Mouse (Mus musculus): Measurements from ENCODE around the gene Nemf. TPM values are rescaled to one million over a fixed set of nuclear protein-coding genes. Genes with fewer than 3 reads are reported as not detected.

Nemf gene
- total RNA-seq, 4 experiments from 2014 or later: 41.6 to 80.5 (median 55.2) TPM

DNA sequence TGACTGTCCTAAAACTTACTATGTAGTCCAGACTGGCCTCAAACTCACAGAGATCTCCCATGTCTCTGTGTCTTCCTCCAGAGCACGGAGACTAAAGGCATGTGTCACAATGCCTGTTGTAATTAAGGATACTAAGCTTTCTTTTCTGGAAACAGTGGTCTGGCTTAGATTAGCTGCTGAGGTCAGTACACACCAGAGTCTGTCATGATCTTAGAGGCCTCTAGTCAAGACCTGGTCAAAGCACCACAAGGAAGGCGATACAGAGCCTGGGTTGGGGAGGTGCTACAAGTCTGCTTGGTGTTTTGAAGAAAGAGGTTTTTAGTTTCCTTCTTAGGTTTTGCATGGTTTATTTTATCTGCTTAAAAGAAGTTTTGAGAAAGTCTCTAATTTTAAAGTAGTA, 56.6 kb downstream of the Nemf start:
- DNase-seq: no peak

DNA sequence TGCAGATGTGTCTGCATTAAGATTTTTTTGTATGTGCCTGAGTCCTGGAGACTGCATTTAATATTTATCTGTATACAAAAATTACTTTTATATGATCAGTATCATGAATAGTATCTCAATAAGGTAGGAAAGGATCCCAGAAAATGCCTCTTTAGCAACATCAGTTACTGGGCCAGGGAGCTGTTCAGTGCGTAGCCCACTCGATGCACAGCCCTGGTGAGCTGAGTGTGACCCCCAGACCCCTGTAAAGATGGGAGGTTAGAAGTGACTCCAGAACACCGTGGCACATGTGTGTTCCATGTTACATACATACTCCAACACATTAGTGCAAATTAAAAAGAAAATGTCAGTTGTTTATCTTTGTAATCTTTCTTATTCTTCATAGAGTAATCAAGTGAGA, 57.1 kb downstream of the Nemf start:
- no peak for DNase-seq

DNA sequence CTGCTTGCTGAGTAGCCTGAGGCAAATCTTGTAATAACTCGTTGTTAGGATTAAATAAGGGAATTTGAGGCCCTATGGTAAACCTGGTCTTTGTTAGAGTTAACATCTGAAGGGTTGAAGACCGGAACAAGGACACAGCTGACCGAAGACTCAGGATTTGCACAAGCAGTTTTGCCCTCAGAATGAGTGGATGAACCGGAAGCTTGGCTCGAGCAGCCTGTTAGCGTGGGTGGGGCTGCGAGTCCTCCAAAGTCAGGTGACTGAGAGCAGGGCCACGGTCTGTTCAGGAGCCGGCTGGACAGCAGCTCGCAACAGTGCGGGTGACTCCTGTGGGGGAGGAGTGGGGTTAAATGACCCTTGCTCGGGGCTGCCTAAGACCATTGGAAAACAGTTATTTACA, 57.7 kb downstream of the Nemf start:
- peak; percentile 70 for DNase-seq

DNA sequence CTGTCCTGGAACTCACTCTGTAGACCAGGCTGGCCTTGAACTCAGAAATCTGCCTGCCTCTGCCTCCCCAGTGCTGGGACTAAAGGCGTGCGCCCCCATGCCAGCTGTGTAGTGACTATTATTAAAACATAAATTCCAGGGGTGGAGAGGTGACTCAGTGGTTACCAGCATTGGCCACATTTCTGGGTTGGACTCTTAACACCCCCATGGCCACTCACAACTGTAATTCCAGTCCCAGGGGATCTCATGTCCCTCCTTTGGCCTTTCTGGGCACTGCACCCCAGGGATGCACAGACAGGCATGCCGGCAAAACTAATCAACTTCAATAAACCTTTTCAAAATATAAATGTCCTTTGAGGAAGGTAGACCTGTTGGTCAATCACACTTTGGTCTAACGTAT, 58.7 kb downstream of the Nemf start:
- DNase-seq: no peak

DNA sequence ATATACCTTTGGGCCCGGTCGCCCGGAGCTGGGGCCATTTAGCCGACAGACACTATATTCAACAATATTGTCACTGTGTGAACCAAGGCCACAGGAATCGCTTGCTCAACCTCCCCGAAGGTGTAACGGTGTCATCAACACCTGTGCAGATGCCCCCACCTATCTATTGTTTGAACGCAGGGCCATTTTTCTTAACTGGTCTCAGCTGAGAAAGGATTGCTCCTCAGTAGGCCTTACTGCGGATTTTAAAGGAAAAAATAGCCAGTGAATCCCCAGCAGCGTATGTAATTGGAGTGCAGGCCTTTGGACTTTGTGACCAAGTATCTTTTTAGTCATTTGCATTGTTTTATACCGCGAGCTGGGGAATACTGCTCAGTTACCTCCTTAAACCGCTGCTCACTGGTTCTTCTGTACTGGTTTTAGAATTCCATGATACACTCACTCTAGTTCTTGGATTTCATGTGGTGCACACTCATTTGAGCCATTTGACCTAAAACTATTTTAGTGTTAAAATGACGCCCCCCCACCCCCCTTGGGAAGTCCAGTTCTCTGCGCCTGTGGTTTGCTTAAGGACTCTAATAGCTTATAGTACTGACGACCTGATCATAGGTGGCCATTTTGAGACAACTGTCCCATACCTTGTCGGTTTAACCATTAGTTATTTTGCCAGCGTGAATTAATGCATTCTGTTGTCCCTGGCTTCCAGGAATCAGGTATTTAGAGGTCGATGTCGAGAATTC, 59.4 kb downstream of the Nemf start:
- DNase-seq: no peak

DNA sequence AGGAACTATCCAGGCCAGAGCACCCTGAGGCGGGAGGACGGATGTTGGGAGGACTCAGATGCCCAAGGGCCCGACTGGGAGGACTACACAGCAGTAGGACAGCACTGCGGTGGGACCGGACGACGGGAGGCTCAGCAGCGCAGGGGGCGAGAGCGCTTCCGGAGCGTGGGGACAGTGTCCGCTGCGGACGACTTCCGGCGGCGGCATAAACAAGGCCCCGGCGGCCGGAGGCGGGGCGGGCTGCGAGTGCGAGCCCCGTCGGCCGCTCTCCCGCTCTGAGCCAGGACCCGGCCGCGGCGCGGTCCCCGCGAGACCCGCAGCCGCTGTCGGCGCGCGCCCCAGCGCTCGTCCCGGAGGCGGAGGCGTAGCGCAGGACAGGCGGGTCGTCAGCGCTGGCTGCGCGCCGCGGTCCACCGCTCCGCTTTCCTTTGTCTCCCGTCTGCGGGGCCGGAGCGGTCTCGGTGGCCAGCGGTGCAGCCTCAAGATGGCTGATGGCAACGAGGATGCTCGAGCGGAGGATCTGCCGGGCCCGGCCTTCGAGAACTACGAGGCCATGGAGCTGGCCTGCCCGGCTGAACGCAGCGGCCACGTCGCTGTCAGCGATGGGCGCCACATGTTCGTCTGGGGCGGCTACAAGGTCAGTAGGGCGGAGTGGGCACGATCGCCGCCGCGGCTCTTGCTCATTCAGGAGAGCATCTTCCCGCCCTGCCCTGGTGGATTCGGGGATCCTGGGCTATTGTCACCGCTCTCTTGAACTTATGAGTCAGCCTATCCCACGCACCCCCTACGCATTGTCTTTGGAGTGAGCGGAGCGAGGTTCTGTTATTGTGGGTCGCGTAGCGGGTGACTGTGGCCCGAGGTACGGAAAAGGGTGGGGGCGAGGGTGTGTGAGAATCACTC, 60.2 kb downstream of the Nemf start, which contains the start of gene Klhdc2:
Gene Klhdc2, plus strand, starts transcription at position 171 of the 900 bp plus-strand sequence.
- peak; percentile 83 for DNase-seq

DNA sequence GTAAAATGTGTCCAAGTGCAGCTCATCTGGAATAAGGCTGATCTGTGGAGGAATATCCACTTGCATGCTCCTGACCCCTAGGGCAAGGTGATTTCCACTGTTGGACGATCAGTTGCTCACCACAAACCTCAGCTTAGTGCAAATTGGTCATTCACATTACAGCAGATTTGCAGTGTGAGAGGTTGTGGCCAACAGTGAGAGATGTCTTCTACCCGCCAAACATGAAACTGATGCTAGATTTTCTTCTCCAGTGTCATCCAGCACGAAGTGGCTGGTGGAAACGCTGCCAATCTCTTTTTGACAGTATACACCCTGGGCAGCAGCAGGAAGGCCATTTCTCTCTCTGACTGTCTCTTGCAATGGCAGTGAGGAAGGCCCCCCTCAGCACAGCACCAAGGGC, 61.3 kb downstream of the Nemf start:
- no peak for DNase-seq

DNA sequence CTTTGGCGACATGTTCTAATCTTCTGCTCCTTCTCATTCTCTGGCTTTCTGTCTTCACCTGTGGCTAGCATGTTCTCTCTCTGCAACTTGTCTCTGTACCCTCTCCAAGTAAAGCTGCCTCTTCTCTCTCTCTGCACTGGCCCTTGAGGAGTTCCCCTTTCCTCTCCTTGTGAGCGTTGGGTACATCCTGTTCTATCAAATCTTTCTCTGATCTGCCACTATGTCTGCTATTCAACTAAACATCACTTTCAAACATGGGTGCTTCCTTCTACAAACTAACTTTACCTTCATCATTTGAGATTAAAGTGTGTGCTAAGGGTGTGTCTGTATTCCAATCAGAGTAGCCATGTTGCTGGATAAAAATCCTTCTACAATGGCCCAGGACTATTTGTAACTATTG, 62.0 kb downstream of the Nemf start:
- no peak for DNase-seq

DNA sequence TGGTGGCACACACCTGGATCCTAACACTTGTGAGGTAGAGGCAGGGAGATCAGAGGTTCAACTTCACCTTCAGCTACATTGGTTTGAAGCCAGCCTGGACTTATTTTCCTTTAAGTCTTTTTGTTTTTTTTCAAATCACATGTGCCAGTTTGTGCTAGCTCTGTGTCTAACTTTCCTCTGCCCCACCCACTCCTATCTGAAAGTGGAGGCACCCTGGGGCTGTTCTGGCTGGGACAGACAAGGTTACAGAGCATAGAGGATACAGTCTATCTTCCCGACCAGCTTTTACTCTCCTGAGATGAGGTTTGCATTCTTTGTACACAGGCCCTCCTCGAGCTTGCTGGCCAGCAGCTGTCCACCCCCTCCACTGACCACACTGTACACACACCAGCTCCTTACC, 63.1 kb downstream of the Nemf start:
- DNase-seq: no peak

DNA sequence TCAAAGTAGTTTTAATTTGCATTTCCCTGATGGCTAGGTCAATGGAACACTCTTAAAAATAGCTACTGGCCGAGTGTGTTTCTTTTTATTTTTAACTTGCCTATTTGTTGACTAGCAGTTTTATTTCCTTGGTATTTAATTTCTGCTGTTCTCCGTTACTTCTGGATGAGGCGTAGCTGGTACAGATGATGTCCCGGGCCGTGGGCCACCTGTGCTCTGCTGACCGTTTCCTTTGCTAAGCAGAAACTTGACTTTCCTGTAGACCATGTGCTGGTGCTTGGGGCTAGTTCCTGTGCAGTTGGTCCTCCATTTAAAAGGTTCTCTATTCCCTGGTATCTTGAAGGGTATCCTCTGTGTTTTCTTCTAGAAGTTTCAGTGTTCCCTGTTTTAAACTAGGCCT, 64.6 kb downstream of the Nemf start:
- DNase-seq: no peak

DNA sequence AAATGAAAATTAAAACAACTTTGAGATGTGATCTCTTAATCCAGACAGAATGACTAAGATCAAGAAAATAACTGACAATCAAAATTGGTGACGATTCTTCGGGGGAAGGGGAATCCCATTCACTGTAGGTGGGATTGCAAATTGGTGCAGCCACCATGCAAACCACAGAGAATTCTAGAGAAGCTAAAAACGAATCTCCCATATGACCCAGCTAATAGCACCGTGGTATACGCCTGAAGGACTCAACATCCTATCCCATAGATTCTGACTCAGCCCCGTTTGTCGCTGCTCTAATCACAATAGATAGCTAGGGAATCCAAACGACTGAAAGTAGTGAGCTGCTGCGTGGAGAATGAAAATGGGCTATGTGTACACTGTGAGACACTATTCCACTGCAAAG, 68.3 kb downstream of the Nemf start:
- DNase-seq: no peak

DNA sequence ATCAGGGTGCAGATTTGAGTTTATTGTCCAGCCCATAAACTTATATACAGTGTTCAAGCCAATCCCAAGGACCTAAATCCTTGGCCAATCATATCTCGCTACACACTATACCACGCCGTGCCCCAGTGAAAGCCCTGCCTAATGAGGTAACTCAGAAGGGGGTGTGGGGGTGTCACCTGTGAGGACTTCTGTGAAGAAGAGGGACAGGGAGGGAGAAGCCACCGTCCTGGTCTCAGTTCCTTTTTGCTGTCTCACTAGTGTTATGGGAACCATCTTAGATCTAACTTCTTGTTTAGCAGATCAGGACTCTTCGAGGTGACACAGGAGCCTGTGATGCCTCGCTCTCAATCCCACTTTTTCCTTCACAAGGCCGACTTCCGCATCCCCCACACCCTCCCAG, 69.4 kb downstream of the Nemf start:
- DNase-seq: no peak

DNA sequence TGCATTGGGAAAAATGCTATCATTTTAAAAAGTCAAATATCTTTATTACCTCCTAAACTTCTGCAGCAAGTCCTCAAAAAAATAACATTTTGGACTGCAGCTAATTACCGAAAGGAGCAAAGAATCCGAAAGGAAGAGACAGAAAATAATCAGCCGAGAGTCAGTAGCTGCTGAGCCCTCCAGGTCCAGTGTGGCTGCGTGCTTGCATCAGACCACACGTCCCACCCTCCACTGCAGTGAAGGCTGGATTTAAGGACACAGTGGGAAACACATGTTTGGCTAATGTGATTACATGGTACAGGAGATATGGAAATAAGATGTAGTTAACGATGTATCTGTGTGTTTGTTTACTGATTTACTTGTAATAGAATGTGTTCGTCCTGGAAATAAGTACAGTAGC, 73.8 kb downstream of the Nemf start:
- DNase-seq: no peak

DNA sequence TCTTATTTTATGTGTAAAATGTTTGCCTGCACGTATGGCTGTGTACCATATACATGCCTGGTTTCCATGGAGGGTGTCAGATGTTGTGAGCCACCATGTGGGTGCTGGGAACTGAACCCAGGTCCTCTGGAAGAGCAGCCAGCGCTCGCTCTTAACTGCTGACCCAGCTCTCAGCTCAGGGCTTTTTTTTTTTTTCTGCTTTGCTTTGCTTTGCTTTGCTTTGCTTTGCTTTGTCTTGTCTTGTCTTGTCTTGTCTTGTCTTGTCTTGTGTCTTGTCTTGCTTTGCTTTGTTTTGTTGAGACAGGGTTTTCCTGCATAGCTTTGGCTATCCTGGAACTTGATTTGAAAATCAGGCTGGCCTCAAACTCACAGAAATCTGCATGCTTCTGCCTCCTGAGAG, 76.0 kb downstream of the Nemf start:
- DNase-seq: no peak

DNA sequence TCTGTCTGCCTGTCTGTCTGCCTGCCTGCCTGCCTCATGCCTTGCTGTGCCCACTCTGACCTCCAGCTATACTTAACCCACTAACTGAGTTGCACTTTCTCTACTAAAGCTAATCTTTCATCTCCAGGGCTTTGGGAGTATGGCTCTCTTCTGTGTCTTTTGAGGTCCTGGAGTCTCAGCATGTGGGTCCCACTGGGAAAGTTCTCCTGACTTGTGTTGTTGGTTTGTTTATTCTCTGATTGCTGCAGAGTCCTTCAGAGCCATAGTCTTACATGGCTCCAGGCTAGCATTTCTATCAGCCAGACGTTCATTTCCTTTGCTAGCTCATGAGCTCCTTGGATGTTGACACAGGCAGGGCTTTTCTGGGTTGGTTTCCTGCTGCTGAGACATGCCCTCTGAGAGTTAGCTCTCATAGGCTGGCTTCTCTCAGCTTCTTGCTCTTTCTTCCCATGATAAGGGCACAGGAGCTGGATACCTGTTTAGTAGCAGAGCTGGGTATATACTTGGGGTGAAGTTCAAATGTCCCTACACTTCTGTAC, 77.0 kb downstream of the Nemf start:
- DNase-seq: no peak

DNA sequence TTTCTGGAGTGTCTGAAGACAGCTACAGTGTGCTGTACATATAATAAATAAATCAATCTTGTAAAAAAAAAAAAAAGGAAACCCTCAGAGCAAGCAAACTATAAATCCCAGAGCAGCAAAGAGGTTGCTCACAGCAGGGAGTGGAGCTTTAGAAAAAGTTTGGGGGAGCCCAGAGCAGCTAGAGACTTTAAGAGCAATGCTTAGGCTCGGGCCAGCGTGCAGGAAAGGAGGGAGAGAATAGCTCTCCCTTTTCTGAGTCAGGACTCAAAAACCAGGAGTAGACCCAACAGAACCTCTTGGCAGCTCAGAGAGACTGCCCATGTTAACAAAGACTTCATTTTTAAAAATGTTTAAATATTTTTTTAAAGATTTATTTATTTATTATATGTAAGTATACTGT, 88.0 kb downstream of the Nemf start:
- DNase-seq: no peak

DNA sequence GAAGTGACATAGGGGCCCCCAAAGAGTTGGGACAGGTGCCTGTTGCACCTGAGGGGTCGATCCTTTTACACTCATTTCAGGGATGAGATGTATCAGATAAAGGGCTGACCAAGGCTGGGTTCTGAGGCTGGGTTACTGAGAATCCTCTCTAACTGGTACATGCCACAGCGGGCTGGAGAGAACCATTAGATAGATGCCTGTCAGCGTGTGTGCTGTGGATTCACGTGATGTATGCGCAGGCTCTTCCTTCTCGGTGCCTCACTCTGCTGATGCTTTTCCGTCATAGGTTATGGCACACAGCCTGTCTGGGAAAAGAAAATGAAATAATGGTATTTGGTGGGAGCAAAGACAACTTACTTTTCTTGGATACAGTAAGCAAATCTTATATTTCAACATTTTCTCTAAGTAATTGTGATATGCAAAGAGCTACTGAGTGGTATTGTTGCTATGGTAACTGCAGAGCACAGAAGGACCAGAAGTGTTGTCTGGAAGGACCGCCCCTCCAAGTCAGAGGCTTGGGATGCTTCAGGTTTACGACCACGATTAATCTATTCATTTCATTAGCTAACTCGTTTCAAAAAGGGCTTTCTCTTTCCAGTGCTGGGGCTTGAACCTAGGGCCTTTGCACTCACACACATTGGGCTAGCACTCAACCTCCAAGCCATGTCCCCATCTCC, 88.9 kb downstream of the Nemf start:
- DNase-seq: no peak

DNA sequence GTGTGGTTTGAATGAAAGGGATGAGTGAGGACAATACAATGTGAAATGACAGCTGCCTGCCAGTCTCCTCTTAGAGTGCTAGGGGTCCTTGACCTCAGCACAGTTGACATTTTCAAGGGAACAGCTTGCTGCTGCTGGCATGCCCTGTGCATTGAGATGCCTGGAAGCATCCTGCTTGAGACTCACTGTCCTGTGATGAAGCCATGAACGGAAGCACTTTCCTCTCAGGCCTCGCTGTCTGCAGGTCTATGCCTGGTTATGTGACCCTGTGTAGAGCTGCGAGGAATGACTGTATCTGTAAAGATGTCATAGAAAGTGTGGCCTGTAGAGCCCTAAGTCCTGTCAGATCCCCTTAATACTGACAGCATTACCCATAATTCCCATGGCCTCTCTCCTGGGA, 91.9 kb downstream of the Nemf start:
- no peak for DNase-seq

DNA sequence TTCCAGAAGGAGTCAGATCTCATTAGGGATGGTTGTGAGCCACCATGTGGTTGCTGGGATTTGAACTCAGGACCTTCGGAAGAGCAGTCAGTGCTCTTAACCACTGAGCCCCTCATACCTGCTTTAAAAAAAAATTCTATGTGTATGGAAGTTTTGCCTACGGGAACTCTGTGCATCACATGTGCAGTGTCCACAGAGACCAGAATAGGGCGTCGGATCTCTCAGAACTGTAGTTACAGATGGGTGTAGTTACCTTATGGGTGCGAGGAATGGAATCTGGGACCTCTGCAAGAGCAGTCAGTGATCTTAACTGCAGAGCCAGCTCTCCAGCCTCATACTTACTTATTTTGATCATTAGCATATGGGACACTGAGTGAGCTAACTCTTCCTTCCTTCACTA, 94.7 kb downstream of the Nemf start:
- no peak for DNase-seq
